19 mouse cellular contexts compared by ENCODE assay signal in genomic region chr11:76110416-76110815, GRCm38 (mm10).
"Had no signal": no experiment of that assay in that cellular context is flagged by ENCODE, and none has a peak within 500 bp of the region (broad histone marks: within the 10 kb centered on the region; RNA-seq: fewer than 3 reads in every experiment).

No protein-coding gene starts in this region.

- H3K4me2 ChIP-seq: limb, embryonic 13.5 days; lung, embryonic 14.5 days; midbrain, embryonic 13.5 days; stomach, embryonic 15.5 days had no signal

- H3K9me3 ChIP-seq: limb, embryonic 13.5 days; midbrain, embryonic 13.5 days; stomach, embryonic 15.5 days had no signal

- H3K27ac ChIP-seq: limb, embryonic 13.5 days; liver, embryonic 14.5 days; macrophage; midbrain, embryonic 13.5 days; stomach, embryonic 15.5 days had no signal

- DNase-seq: kidney, adult 18-20 months; kidney, adult 9 months; kidney, postnatal 14 days; kidney, postnatal 4 days; left cerebral cortex, postnatal 4 days; liver, postnatal 0 days; lung, embryonic 14.5 days; right cerebral cortex, postnatal 25 days; spleen, adult 18-20 months; thymus, postnatal 14 days; thymus, postnatal 4 days had no signal

- ATAC-seq: liver, postnatal 0 days; lung, postnatal 0 days; midbrain, embryonic 13.5 days; midbrain, embryonic 16.5 days had no signal

- H3K4me1 ChIP-seq: midbrain, embryonic 13.5 days; stomach, embryonic 15.5 days had no signal

- H3K27me3 ChIP-seq: limb, embryonic 13.5 days; midbrain, embryonic 13.5 days; stomach, embryonic 15.5 days had no signal

- H3K9ac ChIP-seq: limb, embryonic 13.5 days; liver, embryonic 14.5 days; liver, postnatal 0 days; lung, embryonic 14.5 days; midbrain, embryonic 13.5 days; stomach, embryonic 15.5 days had no signal

- H3K4me3 ChIP-seq: limb, embryonic 13.5 days; midbrain, embryonic 13.5 days; myocyte; stomach, embryonic 15.5 days had no signal
